Comparison of ENCODE assay signal across 32 mouse cellular contexts in genomic region chr7:24947316-24948048, GRCm38 (mm10). TPM values are rescaled to one million over a fixed set of nuclear protein-coding genes. Genes with fewer than 3 reads are reported as not detected.
DNase-seq lines count a peak whose midpoint lies in the region; ATAC-seq and TF ChIP-seq lines count a peak whose summit lies in the region.
"Had no signal": no experiment of that assay in that cellular context is flagged by ENCODE, and none has a peak within 500 bp of the region (broad histone marks: within the 10 kb centered on the region; RNA-seq: fewer than 3 reads in every experiment).

No protein-coding gene starts in this region.

- TF ChIP-seq RAD21 in MEL (IDR thresholded peaks at IDR 0.05; ENCODE audit: low read depth, low read length) = no peak

- ATAC-seq in midbrain, embryonic 11.5 days (ENCODE audit: low FRiP score) = no peak
- ATAC-seq in midbrain, embryonic 16.5 days = no peak
- ATAC-seq: CD4-positive, CD25-positive, alpha-beta regulatory T cell, adult 4 months; forebrain, embryonic 14.5 days; forebrain, embryonic 16.5 days had no signal

- no peak overlapping the region for H3K4me3 ChIP-seq in midbrain, embryonic 11.5 days (ENCODE audit: low read depth, low read length)
- H3K4me3 ChIP-seq in midbrain, embryonic 16.5 days (ENCODE audit: low read depth, low read length) = no peak overlapping the region
- no peak overlapping the region for H3K4me3 ChIP-seq in MEL (ENCODE audit: control insufficient read depth in 1 of 2, insufficient read depth in 1 of 2, low read depth in 2 of 2, low read length in 2 of 2)
- H3K4me3 ChIP-seq in limb, embryonic 10.5 days = no peak overlapping the region
- H3K4me3 ChIP-seq: embryonic facial prominence, embryonic 13.5 days; embryonic facial prominence, embryonic 15.5 days; erythroblast, embryonic 14.5 days; forebrain, embryonic 10.5 days; forebrain, embryonic 12.5 days had no signal

- no peaks in the 10 kb centered on the region for H3K79me2 ChIP-seq in MEL (ENCODE audit: control insufficient read depth, insufficient read depth, low read length, poor library complexity)

- peaks cover 31% of the 10 kb centered on the region for H3K4me1 ChIP-seq in midbrain, embryonic 11.5 days (ENCODE audit: control insufficient read depth, insufficient read depth, low read length)
- peaks cover 20% of the 10 kb centered on the region for H3K4me1 ChIP-seq in midbrain, embryonic 16.5 days (ENCODE audit: control insufficient read depth, insufficient read depth, low read length)
- no peaks in the 10 kb centered on the region for H3K4me1 ChIP-seq in MEL (ENCODE audit: control insufficient read depth in 1 of 2, insufficient read depth in 2 of 2, low read length in 2 of 2)
- H3K4me1 ChIP-seq in limb, embryonic 10.5 days = peaks cover 16% of the 10 kb centered on the region

- WGBS in midbrain, embryonic 11.5 days = 2% methylated on average over 7 of the region's 7 CpGs
- WGBS in midbrain, embryonic 16.5 days = 5% methylated on average over 7 of the region's 7 CpGs
- 2% methylated on average over 7 of the region's 7 CpGs for WGBS in limb, embryonic 10.5 days

- peaks cover 84% of the 10 kb centered on the region for H3K27me3 ChIP-seq in midbrain, embryonic 11.5 days (ENCODE audit: control insufficient read depth, insufficient read depth, low read length)
- peaks cover 65% of the 10 kb centered on the region for H3K27me3 ChIP-seq in midbrain, embryonic 16.5 days (ENCODE audit: control insufficient read depth, insufficient read depth, low read depth, low read length)
- peaks cover 0 to 2% of the 10 kb centered on the region in 2 experiments; a peak in 1 of 4 replicates for H3K27me3 ChIP-seq in MEL (ENCODE audit: control insufficient read depth in 1 of 2, insufficient read depth in 2 of 2, low read length in 2 of 2)
- peaks cover 100% of the 10 kb centered on the region for H3K27me3 ChIP-seq in limb, embryonic 10.5 days (ENCODE audit: low read depth, poor library complexity, severe bottlenecking)

- no peaks in the 10 kb centered on the region for H3K36me3 ChIP-seq in midbrain, embryonic 11.5 days (ENCODE audit: control insufficient read depth, insufficient read depth, low read length)
- H3K36me3 ChIP-seq in midbrain, embryonic 16.5 days (ENCODE audit: control insufficient read depth, insufficient read depth, low read length) = no peaks in the 10 kb centered on the region
- H3K36me3 ChIP-seq in MEL (ENCODE audit: control insufficient read depth in 1 of 2, insufficient read depth in 2 of 2, low read length in 2 of 2) = no peaks in the 10 kb centered on the region
- H3K36me3 ChIP-seq in limb, embryonic 10.5 days = no peaks in the 10 kb centered on the region
- H3K36me3 ChIP-seq: embryonic facial prominence, embryonic 13.5 days; embryonic facial prominence, embryonic 15.5 days; forebrain, embryonic 10.5 days; forebrain, embryonic 12.5 days; G1E had no signal

- no peaks in the 10 kb centered on the region for H3K9me3 ChIP-seq in midbrain, embryonic 11.5 days (ENCODE audit: control insufficient read depth, low read length)
- no peaks in the 10 kb centered on the region for H3K9me3 ChIP-seq in midbrain, embryonic 16.5 days (replicated peaks; ENCODE audit: control insufficient read depth, low read length, poor library complexity, severe bottlenecking)
- no peaks in the 10 kb centered on the region for H3K9me3 ChIP-seq in MEL (replicated peaks; ENCODE audit: insufficient read depth, low read length)
- H3K9me3 ChIP-seq in limb, embryonic 10.5 days (replicated peaks) = no peaks in the 10 kb centered on the region
- H3K9me3 ChIP-seq: embryonic facial prominence, embryonic 13.5 days; embryonic facial prominence, embryonic 15.5 days; forebrain, embryonic 10.5 days; forebrain, embryonic 12.5 days; G1E had no signal

- peak; percentile 86 for DNase-seq in midbrain, embryonic 11.5 days (ENCODE audit: low spot score, missing footprints)
- DNase-seq in ES-CJ7 (ENCODE audit: low read depth, low spot score) = peak; percentile 88
- DNase-seq in MEL (ENCODE audit: low read depth, low spot score) = no peak
- DNase-seq in ZHBTc4 (ENCODE audit: low read depth, low spot score) = peak; percentile 80
- DNase-seq in ovary, adult 18-20 months (ENCODE audit: low spot score) = no peak
- DNase-seq in limb, embryonic 10.5 days (ENCODE audit: low spot score) = no peak
- DNase-seq in heart, postnatal 4 days = no peak
- DNase-seq: adrenal gland, adult 2 months; adrenal gland, postnatal 10 days; adrenal gland, postnatal 25 days; B cell, adult 2 months; cerebellum, adult 11 months; cerebellum, adult 18-20 months; cerebellum, adult 8-10 months; cerebellum, adult 9-11 months; cerebellum, postnatal 14 days; cerebellum, postnatal 36 days; embryo, embryonic 11 days had no signal

- H3K9ac ChIP-seq in midbrain, embryonic 11.5 days (ENCODE audit: low read length) = no peak overlapping the region
- no peak overlapping the region for H3K9ac ChIP-seq in midbrain, embryonic 16.5 days (ENCODE audit: low read depth, low read length)
- H3K9ac ChIP-seq in MEL (ENCODE audit: control insufficient read depth, low read depth, low read length, poor library complexity, severe bottlenecking) = no peak overlapping the region
- H3K9ac ChIP-seq: embryonic facial prominence, embryonic 13.5 days; embryonic facial prominence, embryonic 15.5 days; forebrain, embryonic 12.5 days had no signal

- TF ChIP-seq CTCF in MEL (IDR thresholded peaks at IDR 0.05 in 2 of 3, conservative IDR thresholded peaks at IDR 0.05 in 1 of 3; ENCODE audit: control insufficient read depth in 1 of 3, insufficient read depth in 1 of 3, low read depth in 2 of 3, low read length in 3 of 3, poor library complexity in 1 of 3, severe bottlenecking in 1 of 3) = no peak

- no peak overlapping the region for H3K27ac ChIP-seq in midbrain, embryonic 11.5 days (ENCODE audit: low read depth, low read length)
- no peak overlapping the region for H3K27ac ChIP-seq in midbrain, embryonic 16.5 days (ENCODE audit: low read length)
- no peak overlapping the region for H3K27ac ChIP-seq in MEL (ENCODE audit: control insufficient read depth, low read depth, low read length)
- H3K27ac ChIP-seq in limb, embryonic 10.5 days = no peak overlapping the region
- H3K27ac ChIP-seq: embryonic facial prominence, embryonic 13.5 days; embryonic facial prominence, embryonic 15.5 days; forebrain, embryonic 10.5 days; forebrain, embryonic 12.5 days had no signal

- no peak for TF ChIP-seq POLR2A in MEL (IDR thresholded peaks at IDR 0.05; ENCODE audit: control insufficient read depth in 1 of 2, insufficient read depth in 1 of 2, low read depth in 1 of 2, low read length in 2 of 2, poor library complexity in 1 of 2)

- no peak for TF ChIP-seq EP300 in MEL (IDR thresholded peaks at IDR 0.05; ENCODE audit: low read depth in 1 of 2, low read length in 2 of 2)

- no peak overlapping the region for H3K4me2 ChIP-seq in midbrain, embryonic 11.5 days
- no peak overlapping the region for H3K4me2 ChIP-seq in midbrain, embryonic 16.5 days (ENCODE audit: low read length)
- H3K4me2 ChIP-seq: embryonic facial prominence, embryonic 13.5 days; embryonic facial prominence, embryonic 15.5 days; forebrain, embryonic 12.5 days had no signal

RNA-seq across cellular contexts. Expression of gene Gm4881, which starts 3.2 kb away (rescaled TPM):
- 2.0 and 2.2 TPM in 2 replicates for polyA plus RNA-seq in midbrain, embryonic 11.5 days (2014; fragmentation: Nextera tagmentation; extraction: Ambion mirVana)
- polyA plus RNA-seq in midbrain, embryonic 16.5 days (2015; fragmentation: Nextera tagmentation; extraction: Ambion mirVana) = 3.8 and 4.5 TPM in 2 replicates
- total RNA-seq in MEL (2012; rRNA removed) = not detected in 2 replicates
- under 1 TPM in 1 of 2 experiments, not detected in 1; 0.13 TPM for polyA plus RNA-seq in MEL (2012; ENCODE audit: insufficient read depth in 1 of 2, insufficient read length in 2 of 2, low read depth in 1 of 2, low replicate concordance in 2 of 2, missing spikeins in 1 of 2)
- polyA plus RNA-seq in limb, embryonic 10.5 days (2016; fragmentation: Nextera tagmentation; extraction: Ambion mirVana) = not detected in 2 replicates
- not detected for total RNA-seq in heart, postnatal 4 days (2021)
- total RNA-seq: adrenal gland, adult 2 months; adrenal gland, postnatal 10 days; adrenal gland, postnatal 25 days; adrenal gland, postnatal 4 days; CH12.LX; common myeloid progenitor, adult 5-6 weeks; G1E had no signal
- polyA plus RNA-seq: adrenal gland, adult 2 months; CD4-positive, CD25-positive, alpha-beta regulatory T cell, adult 4 months; embryonic facial prominence, embryonic 13.5 days; embryonic facial prominence, embryonic 15.5 days; erythroblast, embryonic 14.5 days; forebrain, embryonic 10.5 days; frontal cortex, adult 2 months; G1E had no signal

RNA-seq across cellular contexts. Expression of gene Rabac1, which starts 25.1 kb away (rescaled TPM):
- polyA plus RNA-seq in midbrain, embryonic 11.5 days (2014; fragmentation: Nextera tagmentation; extraction: Ambion mirVana) = 108 and 110 TPM in 2 replicates
- 288 and 310 TPM in 2 replicates for polyA plus RNA-seq in midbrain, embryonic 16.5 days (2015; fragmentation: Nextera tagmentation; extraction: Ambion mirVana)
- 205 and 240 TPM in 2 replicates for total RNA-seq in MEL (2012; rRNA removed)
- polyA plus RNA-seq in MEL (2012; ENCODE audit: insufficient read depth in 1 of 2, insufficient read length in 2 of 2, low read depth in 1 of 2, low replicate concordance in 2 of 2, missing spikeins in 1 of 2) = 100 to 1,000 TPM in 1 of 2 experiments, not detected in 1; 223 TPM
- 57.5 and 57.8 TPM in 2 replicates for polyA plus RNA-seq in limb, embryonic 10.5 days (2016; fragmentation: Nextera tagmentation; extraction: Ambion mirVana)
- 100 to 1,000 TPM; 212 to 234 TPM for total RNA-seq in heart, postnatal 4 days (2021)

RNA-seq across cellular contexts. Expression of gene Arhgef1, which starts 44.8 kb away (rescaled TPM):
- 37.7 and 38.1 TPM in 2 replicates for polyA plus RNA-seq in midbrain, embryonic 11.5 days (2014; fragmentation: Nextera tagmentation; extraction: Ambion mirVana)
- 52.2 and 53.0 TPM in 2 replicates for polyA plus RNA-seq in midbrain, embryonic 16.5 days (2015; fragmentation: Nextera tagmentation; extraction: Ambion mirVana)
- 43.7 and 53.3 TPM in 2 replicates for total RNA-seq in MEL (2012; rRNA removed)
- 100 to 1,000 TPM in 1 of 2 experiments, not detected in 1; 163 TPM for polyA plus RNA-seq in MEL (2012; ENCODE audit: insufficient read depth in 1 of 2, insufficient read length in 2 of 2, low read depth in 1 of 2, low replicate concordance in 2 of 2, missing spikeins in 1 of 2)
- 77.1 and 100 TPM in 2 replicates for polyA plus RNA-seq in limb, embryonic 10.5 days (2016; fragmentation: Nextera tagmentation; extraction: Ambion mirVana)
- 10 to 100 TPM; 87.0 to 88.2 TPM for total RNA-seq in heart, postnatal 4 days (2021)

RNA-seq across cellular contexts. Expression of gene Cd79a, which starts 50.3 kb away (rescaled TPM):
- polyA plus RNA-seq in midbrain, embryonic 11.5 days (2014; fragmentation: Nextera tagmentation; extraction: Ambion mirVana) = 0.12 and 0.14 TPM in 2 replicates
- polyA plus RNA-seq in midbrain, embryonic 16.5 days (2015; fragmentation: Nextera tagmentation; extraction: Ambion mirVana) = 0.29 and 0.47 TPM in 2 replicates
- 0.13 and 0.23 TPM in 2 replicates for total RNA-seq in MEL (2012; rRNA removed)
- under 1 TPM in 1 of 2 experiments, not detected in 1; 0.61 TPM for polyA plus RNA-seq in MEL (2012; ENCODE audit: insufficient read depth in 1 of 2, insufficient read length in 2 of 2, low read depth in 1 of 2, low replicate concordance in 2 of 2, missing spikeins in 1 of 2)
- polyA plus RNA-seq in limb, embryonic 10.5 days (2016; fragmentation: Nextera tagmentation; extraction: Ambion mirVana) = 0.31 and 0.36 TPM in 2 replicates
- total RNA-seq in heart, postnatal 4 days (2021) = 1 to 10 TPM in 1 of 2 experiments, under 1 TPM in 1; 0.88 to 1.4 TPM
- total RNA-seq: common myeloid progenitor, adult 5-6 weeks had no signal
- polyA plus RNA-seq: forebrain, embryonic 14.5 days had no signal

RNA-seq across cellular contexts. Expression of gene Atp1a3, which starts 58.3 kb away (rescaled TPM):
- 34.4 and 36.0 TPM in 2 replicates for polyA plus RNA-seq in midbrain, embryonic 11.5 days (2014; fragmentation: Nextera tagmentation; extraction: Ambion mirVana)
- polyA plus RNA-seq in midbrain, embryonic 16.5 days (2015; fragmentation: Nextera tagmentation; extraction: Ambion mirVana) = 447 and 557 TPM in 2 replicates
- total RNA-seq in MEL (2012; rRNA removed) = 0.19 and 0.26 TPM in 2 replicates
- polyA plus RNA-seq in MEL (2012; ENCODE audit: insufficient read depth in 1 of 2, insufficient read length in 2 of 2, low read depth in 1 of 2, low replicate concordance in 2 of 2, missing spikeins in 1 of 2) = 1 to 10 TPM in 1 of 2 experiments, not detected in 1; 3.5 TPM
- polyA plus RNA-seq in limb, embryonic 10.5 days (2016; fragmentation: Nextera tagmentation; extraction: Ambion mirVana) = 0.05 and 0.15 TPM in 2 replicates
- total RNA-seq in heart, postnatal 4 days (2021) = under 1 TPM; 0.31 to 0.47 TPM

Comparison
In these comparisons a context has a peak if more than half of its experiments do, and no peak if none do; other contexts are left out.
1. DNase-seq: peak in midbrain, embryonic 11.5 days (single experiment), ES-CJ7 (single experiment) and ZHBTc4 (single experiment); none in MEL (single experiment), ovary, adult 18-20 months (single experiment), limb, embryonic 10.5 days (single experiment) and heart, postnatal 4 days (single experiment).